Mouse (Mus musculus): ENCODE measurements at regions not wholly inside any gene's neighbourhood (a gene's known extent, or its start where the extent isn't known, plus 50 kb on each side); places are given as distances from the start of the nearest gene placed in this dataset.

DNA sequence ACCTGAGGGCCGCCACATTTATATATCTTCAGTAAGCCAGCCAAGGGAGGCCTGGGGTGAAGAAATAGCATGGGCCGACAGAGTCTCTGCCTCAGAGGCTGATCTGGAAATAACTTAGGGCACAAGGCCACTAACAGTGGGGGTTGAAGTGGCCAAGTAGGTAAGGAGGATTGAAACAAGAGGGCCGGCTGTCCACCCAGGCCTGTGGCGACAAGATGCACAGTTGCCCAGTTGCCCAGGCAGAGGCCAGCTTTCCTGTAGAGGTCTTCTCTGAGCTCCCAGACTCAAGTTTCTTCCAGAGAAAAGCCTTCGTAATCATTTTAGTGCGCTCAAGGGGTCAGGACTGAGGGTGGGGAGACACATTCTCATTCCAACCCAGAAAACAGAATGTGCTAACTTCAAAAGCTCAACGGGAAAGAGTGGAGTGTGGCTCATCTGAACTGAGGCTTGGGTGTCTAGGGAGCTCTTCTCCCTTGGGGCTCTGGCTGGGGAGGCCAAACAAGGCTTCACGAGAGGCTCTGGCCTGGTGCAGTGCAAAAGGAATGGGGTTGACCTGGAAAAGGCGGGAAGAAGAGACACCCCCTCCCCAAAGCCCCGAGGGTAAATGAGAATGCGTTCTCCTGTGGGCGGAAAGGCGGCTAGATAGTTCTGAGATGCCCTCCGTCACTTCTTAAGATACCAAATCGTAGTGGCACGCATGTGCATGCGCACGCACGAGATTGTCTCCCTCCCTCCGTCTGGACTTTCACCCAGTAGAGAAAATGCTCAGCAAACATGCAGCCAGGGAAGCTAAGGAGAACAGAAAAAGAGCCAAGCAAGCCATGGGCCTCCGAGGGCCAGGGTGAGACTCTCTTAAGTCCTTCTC is 112.7 kb upstream of the Lemd2 start:
- Histone ChIP-seq H3K4me1 (peaks cover 34% of the 10 kb centered on the region), H3K4me3 (no peak overlapping the region), H3K27ac (no peak overlapping the region), H3K9me3 (no peaks in the 10 kb centered on the region), H3K27me3 (ENCODE audit: poor library complexity, severe bottlenecking) (peaks cover 13% of the 10 kb centered on the region; the same call in 1 of the 2 replicates), H3K36me3 (replicated peaks) (no peaks in the 10 kb centered on the region)
- DNase-seq (ENCODE audit: extremely low spot score, low spot score) = no peak
- 90% methylated on average over 21 of the region's 21 CpGs for WGBS

GRCm38 (mm10) chr17:27315947-27316628 is 111.8 kb upstream of the Lemd2 start:
- Histone ChIP-seq H3K27me3 (ENCODE audit: poor library complexity, severe bottlenecking) (peaks cover 13% of the 10 kb centered on the region; the same call in 1 of the 2 replicates), H3K4me1 (peaks cover 34% of the 10 kb centered on the region), H3K27ac (no peak overlapping the region), H3K9me3 (no peaks in the 10 kb centered on the region), H3K36me3 (replicated peaks) (no peaks in the 10 kb centered on the region), H3K4me3 (no peak overlapping the region)
- 89% methylated on average over 11 of the region's 11 CpGs for WGBS
- DNase-seq (ENCODE audit: extremely low spot score, low spot score) = no peak

DNA sequence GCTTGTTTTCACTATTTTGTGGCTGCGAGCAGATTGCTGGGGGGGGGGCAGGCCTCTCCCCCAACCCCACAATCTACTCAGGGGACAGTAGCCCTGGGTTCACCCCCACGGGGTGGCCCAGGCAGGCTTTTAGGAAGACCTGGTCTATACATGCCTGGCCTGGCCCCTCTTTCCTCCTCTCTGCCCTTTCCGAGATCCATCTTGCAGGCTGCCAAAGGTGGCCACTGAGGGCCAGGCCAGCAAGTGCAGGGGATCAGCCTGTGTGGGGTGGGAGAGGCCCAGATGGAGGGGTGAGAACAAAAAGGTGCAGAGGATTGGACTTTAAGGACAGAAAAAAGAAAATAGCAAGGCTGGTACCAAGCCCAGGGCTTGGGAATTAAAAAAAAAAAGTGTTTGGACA is 111.2 kb upstream of the Lemd2 start:
- Histone ChIP-seq H3K4me3 (no peak overlapping the region), H3K27me3 (ENCODE audit: poor library complexity, severe bottlenecking) (peaks cover 13% of the 10 kb centered on the region; the same call in 1 of the 2 replicates), H3K36me3 (replicated peaks) (no peaks in the 10 kb centered on the region), H3K9me3 (no peaks in the 10 kb centered on the region), H3K4me1 (peaks cover 34% of the 10 kb centered on the region), H3K27ac (0 out of 2 replicates have a peak overlapping the region, but pooled peaks have one; percentile 35)
- no peak for DNase-seq (ENCODE audit: extremely low spot score, low spot score)
- 68% methylated on average over 3 of the region's 3 CpGs for WGBS

DNA sequence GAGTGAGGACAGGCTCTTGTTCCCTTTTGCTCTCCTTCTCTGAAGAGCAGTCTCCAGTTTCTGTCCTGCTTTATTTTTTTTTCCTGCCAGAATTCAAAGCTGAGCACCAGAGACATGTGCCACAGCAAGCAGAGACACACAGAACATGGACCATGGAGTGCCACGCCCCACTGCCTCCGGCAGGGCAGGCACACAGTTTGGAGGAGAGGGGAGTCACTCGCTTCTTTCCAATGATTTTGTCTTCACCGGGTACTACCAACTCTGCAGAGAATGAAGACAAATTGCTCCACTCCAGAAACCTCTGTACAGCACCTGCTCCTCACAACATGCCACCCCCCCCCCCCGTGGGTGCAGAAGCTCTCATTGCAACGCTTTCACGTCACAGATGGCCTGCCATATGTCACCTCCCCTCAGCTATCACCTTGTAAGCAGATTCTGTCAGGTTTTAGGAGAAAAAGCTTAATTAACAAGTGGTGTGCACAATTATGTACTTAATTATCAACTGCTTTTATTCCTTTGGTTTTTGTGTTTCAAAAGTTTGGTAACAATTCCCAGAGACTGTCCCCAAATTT is 110.6 kb upstream of the Lemd2 start:
- Histone ChIP-seq H3K4me1 (peaks cover 34% of the 10 kb centered on the region), H3K4me3 (no peak overlapping the region), H3K9me3 (no peaks in the 10 kb centered on the region), H3K36me3 (replicated peaks) (no peaks in the 10 kb centered on the region), H3K27ac (no peak overlapping the region), H3K27me3 (ENCODE audit: poor library complexity, severe bottlenecking) (peaks cover 9% of the 10 kb centered on the region; the same call in 1 of the 2 replicates)
- DNase-seq (ENCODE audit: extremely low spot score, low spot score) = no peak
- WGBS = 79% methylated on average over 7 of the region's 7 CpGs

DNA sequence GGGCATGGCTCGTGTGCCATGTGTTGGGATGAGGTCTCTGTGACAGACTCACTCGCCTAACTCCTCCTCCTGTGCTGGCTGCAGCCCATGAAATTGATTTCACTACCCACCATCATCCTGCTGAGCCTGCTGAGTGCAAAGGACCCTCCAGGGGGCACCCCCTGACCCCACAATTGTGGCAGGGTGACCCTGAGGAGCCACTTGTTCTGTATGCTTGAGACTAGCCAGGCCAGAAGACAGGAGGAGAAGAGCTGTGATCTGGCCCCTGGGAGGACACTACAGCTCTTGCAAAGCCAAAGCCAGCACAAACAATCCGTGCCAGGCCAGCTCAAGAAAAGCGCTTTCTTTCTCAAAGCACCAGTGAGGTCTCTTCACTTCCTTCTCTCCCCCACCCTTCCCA is 104.7 kb upstream of the Lemd2 start:
- Histone ChIP-seq H3K27me3 (ENCODE audit: poor library complexity, severe bottlenecking) (no peaks in the 10 kb centered on the region), H3K9me3 (no peaks in the 10 kb centered on the region), H3K4me1 (peaks cover 10% of the 10 kb centered on the region; the same call in 1 of the 2 replicates), H3K36me3 (replicated peaks) (no peaks in the 10 kb centered on the region), H3K27ac (no peak overlapping the region), H3K4me3 (no peak overlapping the region)
- no peak for DNase-seq (ENCODE audit: extremely low spot score, low spot score)
- 54% methylated on average over 4 of the region's 4 CpGs for WGBS

- Histone ChIP-seq H3K4me1 (peaks cover 17% of the 10 kb centered on the region), H3K4me3 (no peak overlapping the region), H3K27ac (peak overlapping the region; percentile 31; the same call in 1 of the 2 replicates), H3K9me3 (no peaks in the 10 kb centered on the region), H3K27me3 (ENCODE audit: poor library complexity, severe bottlenecking) (no peaks in the 10 kb centered on the region), H3K36me3 (replicated peaks) (no peaks in the 10 kb centered on the region)
- WGBS = 61% methylated on average over 3 of the region's 3 CpGs
- DNase-seq (ENCODE audit: extremely low spot score, low spot score) = no peak
These were observed 100.6 kb upstream of the Lemd2 start for GRCm38 (mm10) chr17:27304842-27305241.

- no peak for DNase-seq (ENCODE audit: extremely low spot score, low spot score)
- Histone ChIP-seq H3K4me3 (no peak overlapping the region), H3K4me1 (peaks cover 12% of the 10 kb centered on the region), H3K36me3 (replicated peaks) (no peaks in the 10 kb centered on the region), H3K27me3 (ENCODE audit: poor library complexity, severe bottlenecking) (0 out of 2 replicates have a peak, but pooled peaks cover under 1% of the 10 kb centered on the region), H3K9me3 (no peaks in the 10 kb centered on the region), H3K27ac (no peak overlapping the region)
- WGBS = 85% methylated on average over 17 of the region's 17 CpGs
These were observed 99.6 kb upstream of the Lemd2 start for GRCm38 (mm10) chr17:27303633-27304479.

DNA sequence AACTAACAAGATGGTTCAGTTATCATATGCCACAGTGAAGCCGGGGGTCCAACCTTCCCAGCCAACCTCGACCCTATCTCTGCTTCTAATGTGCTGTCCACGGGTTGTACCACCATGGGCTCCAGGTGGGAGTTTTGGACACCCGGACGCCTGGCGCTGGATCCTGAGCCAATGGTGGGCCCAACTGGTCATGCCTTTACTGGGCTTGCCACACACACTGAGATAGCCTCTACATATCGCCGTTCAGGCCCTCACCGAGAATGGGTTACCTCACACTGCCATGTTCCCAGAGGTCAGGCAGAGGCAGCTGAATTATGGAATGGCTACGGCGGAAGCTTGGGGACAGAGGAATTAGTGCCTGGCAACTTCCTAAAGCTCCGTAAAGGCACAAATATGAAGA is 98.8 kb upstream of the Lemd2 start:
- 95% methylated on average over 12 of the region's 12 CpGs for WGBS
- H3K27me3 ChIP-seq (ENCODE audit: poor library complexity, severe bottlenecking) = 0 out of 2 replicates have a peak, but pooled peaks cover 3% of the 10 kb centered on the region
- H3K4me3 ChIP-seq = no peak overlapping the region
- H3K4me1 ChIP-seq = peaks cover 11% of the 10 kb centered on the region
- no peak for DNase-seq (ENCODE audit: extremely low spot score, low spot score)
- H3K27ac ChIP-seq = no peak overlapping the region
- no peaks in the 10 kb centered on the region for H3K9me3 ChIP-seq
- no peaks in the 10 kb centered on the region for H3K36me3 ChIP-seq (replicated peaks)

GRCm38 (mm10) chr17:27301376-27301775 is 97.1 kb upstream of the Lemd2 start:
- WGBS = 71% methylated on average over 11 of the region's 11 CpGs
- H3K9me3 ChIP-seq = peaks cover 2% of the 10 kb centered on the region; the same call in 1 of the 2 replicates
- 0 out of 2 replicates have a peak, but pooled peaks cover 3% of the 10 kb centered on the region for H3K27me3 ChIP-seq (ENCODE audit: poor library complexity, severe bottlenecking)
- H3K36me3 ChIP-seq (replicated peaks) = no peaks in the 10 kb centered on the region
- H3K4me1 ChIP-seq = peaks cover 11% of the 10 kb centered on the region
- no peak overlapping the region for H3K27ac ChIP-seq
- H3K4me3 ChIP-seq = no peak overlapping the region
- DNase-seq (ENCODE audit: extremely low spot score, low spot score) = no peak

- Histone ChIP-seq H3K36me3 (replicated peaks) (no peaks in the 10 kb centered on the region), H3K9me3 (peaks cover 6% of the 10 kb centered on the region; the same call in 1 of the 2 replicates), H3K27me3 (ENCODE audit: poor library complexity, severe bottlenecking) (0 out of 2 replicates have a peak, but pooled peaks cover 3% of the 10 kb centered on the region), H3K27ac (no peak overlapping the region), H3K4me3 (no peak overlapping the region), H3K4me1 (peaks cover 7% of the 10 kb centered on the region)
- WGBS = 80% methylated on average over 4 of the region's 4 CpGs
- DNase-seq (ENCODE audit: extremely low spot score, low spot score) = no peak
These were observed 95.0 kb upstream of the Lemd2 start for GRCm38 (mm10) chr17:27299297-27299696.

GRCm38 (mm10) chr17:27298351-27298750 is 94.1 kb upstream of the Lemd2 start:
- DNase-seq (ENCODE audit: extremely low spot score, low spot score) = no peak
- Histone ChIP-seq H3K9me3 (peaks cover 6% of the 10 kb centered on the region; the same call in 1 of the 2 replicates), H3K4me3 (no peak overlapping the region), H3K27me3 (ENCODE audit: poor library complexity, severe bottlenecking) (0 out of 2 replicates have a peak, but pooled peaks cover 3% of the 10 kb centered on the region), H3K4me1 (peaks cover 7% of the 10 kb centered on the region), H3K36me3 (replicated peaks) (no peaks in the 10 kb centered on the region), H3K27ac (no peak overlapping the region)
- 90% methylated on average over 10 of the region's 10 CpGs for WGBS

DNA sequence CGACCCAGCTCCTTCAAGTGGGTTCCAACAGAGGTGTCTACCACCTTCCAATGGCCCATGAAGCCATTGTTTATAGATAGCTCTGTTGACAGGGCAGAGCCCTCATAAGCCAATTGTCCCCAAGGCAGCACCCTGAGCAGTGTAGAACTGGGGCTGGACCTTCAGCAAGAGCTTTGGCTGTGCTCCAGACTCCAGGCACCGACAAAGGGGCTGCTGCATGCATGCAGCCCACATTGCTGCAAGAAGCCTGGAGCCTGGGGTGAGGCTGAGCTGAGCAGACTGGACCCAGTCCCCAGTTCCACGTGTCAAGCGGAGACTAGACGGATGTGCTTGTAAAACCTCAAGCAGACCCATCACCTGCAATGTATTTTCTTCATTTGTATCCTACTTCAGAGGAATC is 91.9 kb upstream of the Lemd2 start:
- 91% methylated on average over 5 of the region's 5 CpGs for WGBS
- Histone ChIP-seq H3K27ac (no peak overlapping the region), H3K9me3 (peaks cover 12% of the 10 kb centered on the region), H3K4me1 (peaks cover 4% of the 10 kb centered on the region), H3K36me3 (replicated peaks) (no peaks in the 10 kb centered on the region), H3K27me3 (ENCODE audit: poor library complexity, severe bottlenecking) (0 out of 2 replicates have a peak, but pooled peaks cover 3% of the 10 kb centered on the region), H3K4me3 (no peak overlapping the region)
- DNase-seq (ENCODE audit: extremely low spot score, low spot score) = no peak

Measured in forebrain, embryonic 10.5 days (tissue).